Mouse (Mus musculus): ENCODE results near the gene C530008M17Rik.

DNA sequence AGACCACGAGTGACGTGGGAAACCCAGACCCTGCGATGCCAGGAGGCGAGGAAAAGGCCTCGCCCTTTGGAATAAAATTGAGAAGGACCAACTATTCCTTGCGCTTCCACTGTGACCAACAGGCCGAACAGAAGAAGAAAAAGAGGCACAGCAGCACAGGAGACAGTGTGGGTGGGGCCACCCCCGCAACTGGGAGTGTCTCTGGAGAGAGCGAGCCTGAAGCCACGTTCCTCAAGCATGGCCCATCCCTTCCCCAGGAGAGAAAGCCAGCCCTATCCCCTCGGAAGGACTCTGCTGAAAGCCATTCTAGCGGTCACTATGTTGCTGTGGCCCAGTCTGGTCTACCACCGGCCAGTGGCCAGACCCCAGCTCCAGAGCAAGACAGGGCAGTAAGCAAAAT lies 202.1 kb downstream of the C530008M17Rik start:
- TF ChIP-seq CTCF (conservative IDR thresholded peaks at IDR 0.05; ENCODE audit: low read length): no peak
- TF ChIP-seq NANOG (IDR thresholded peaks at IDR 0.05; ENCODE audit: borderline replicate concordance, low read length): no peak

Data from E14TG2a.4 (cell line).